Mouse (Mus musculus): ENCODE data around the gene Slf2. TPM values are rescaled to one million over a fixed set of nuclear protein-coding genes. Genes with fewer than 3 reads are reported as not detected.

The Slf2 gene
- polyA plus RNA-seq, 1 experiment: 9.1 TPM

GRCm38 (mm10) chr19:45020348-45020747, 89.4 kb downstream of the Slf2 start:
- no peak for TF ChIP-seq CTCF (IDR thresholded peaks at IDR 0.05; ENCODE audit: control insufficient read depth, insufficient read depth, insufficient read length)
- no peak for TF ChIP-seq MAX (IDR thresholded peaks at IDR 0.05)
- TF ChIP-seq USF1 (IDR thresholded peaks at IDR 0.05; ENCODE audit: low read depth): no peak
- no peak for TF ChIP-seq CEBPB (IDR thresholded peaks at IDR 0.05; ENCODE audit: low read depth)
- TF ChIP-seq MYOG (IDR thresholded peaks at IDR 0.05; ENCODE audit: control insufficient read depth, extremely low read depth, insufficient read length): no peak
- no peak for TF ChIP-seq MYOD1 (IDR thresholded peaks at IDR 0.05; ENCODE audit: control insufficient read depth, insufficient read length, low read depth)
- TF ChIP-seq FOSL1 (IDR thresholded peaks at IDR 0.05; ENCODE audit: insufficient read depth, low read length, poor library complexity, severe bottlenecking): no peak
- peaks cover 24% of the 10 kb centered on the region for H3K36me3 ChIP-seq (ENCODE audit: control insufficient read depth, insufficient read depth)
- peaks cover 70% of the 10 kb centered on the region for H3K79me2 ChIP-seq (ENCODE audit: control insufficient read depth, insufficient read depth)
- H3ac ChIP-seq (ENCODE audit: control insufficient read depth, insufficient read length, low read depth): no peak overlapping the region
- no peak overlapping the region for H3K4me3 ChIP-seq (ENCODE audit: insufficient read depth, poor library complexity, severe bottlenecking)
- H3K79me3 ChIP-seq (ENCODE audit: low read depth): peaks cover 41% of the 10 kb centered on the region
- no peaks in the 10 kb centered on the region for H3K27me3 ChIP-seq (ENCODE audit: control insufficient read depth, insufficient read depth, insufficient read length)

GRCm38 (mm10) chr19:45021362-45021761, 90.4 kb downstream of the Slf2 start:
- peaks cover 29% of the 10 kb centered on the region for H3K36me3 ChIP-seq (ENCODE audit: control insufficient read depth, insufficient read depth)
- no peak for TF ChIP-seq MYOG (IDR thresholded peaks at IDR 0.05; ENCODE audit: control insufficient read depth, extremely low read depth, insufficient read length)
- no peak for TF ChIP-seq FOSL1 (IDR thresholded peaks at IDR 0.05; ENCODE audit: insufficient read depth, low read length, poor library complexity, severe bottlenecking)
- no peak for TF ChIP-seq CTCF (IDR thresholded peaks at IDR 0.05; ENCODE audit: control insufficient read depth, insufficient read depth, insufficient read length)
- no peak for TF ChIP-seq MAX (IDR thresholded peaks at IDR 0.05)
- no peak for TF ChIP-seq CEBPB (IDR thresholded peaks at IDR 0.05; ENCODE audit: low read depth)
- no peak for TF ChIP-seq USF1 (IDR thresholded peaks at IDR 0.05; ENCODE audit: low read depth)
- TF ChIP-seq MYOD1 (IDR thresholded peaks at IDR 0.05; ENCODE audit: control insufficient read depth, insufficient read length, low read depth): no peak
- no peak overlapping the region for H3K4me3 ChIP-seq (ENCODE audit: insufficient read depth, poor library complexity, severe bottlenecking)

GRCm38 (mm10) chr19:45023993-45024392, 93.0 kb downstream of the Slf2 start:
- no peak overlapping the region for H3ac ChIP-seq (ENCODE audit: control insufficient read depth, insufficient read length, low read depth)
- H3K79me2 ChIP-seq (ENCODE audit: control insufficient read depth, insufficient read depth): peaks cover 52% of the 10 kb centered on the region
- peaks cover 33% of the 10 kb centered on the region for H3K79me3 ChIP-seq (ENCODE audit: low read depth)
- H3K4me3 ChIP-seq (ENCODE audit: insufficient read depth, poor library complexity, severe bottlenecking): no peak overlapping the region
- TF ChIP-seq CTCF (IDR thresholded peaks at IDR 0.05; ENCODE audit: control insufficient read depth, insufficient read depth, insufficient read length) (no peak), CEBPB (IDR thresholded peaks at IDR 0.05; ENCODE audit: low read depth) (no peak), MAX (IDR thresholded peaks at IDR 0.05) (no peak), MYOG (IDR thresholded peaks at IDR 0.05; ENCODE audit: control insufficient read depth, extremely low read depth, insufficient read length) (no peak), MYOD1 (IDR thresholded peaks at IDR 0.05; ENCODE audit: control insufficient read depth, insufficient read length, low read depth) (no peak), FOSL1 (IDR thresholded peaks at IDR 0.05; ENCODE audit: insufficient read depth, low read length, poor library complexity, severe bottlenecking) (no peak), USF1 (IDR thresholded peaks at IDR 0.05; ENCODE audit: low read depth) (no peak)
- no peaks in the 10 kb centered on the region for H3K27me3 ChIP-seq (ENCODE audit: control insufficient read depth, insufficient read depth, insufficient read length)
- peaks cover 32% of the 10 kb centered on the region for H3K36me3 ChIP-seq (ENCODE audit: control insufficient read depth, insufficient read depth)

More at GRCm38 (mm10) chr19:45021362-45021761, 90.4 kb downstream of the Slf2 start:
- Histone ChIP-seq H3K79me2 (ENCODE audit: control insufficient read depth, insufficient read depth) (peaks cover 62% of the 10 kb centered on the region), H3K27me3 (ENCODE audit: control insufficient read depth, insufficient read depth, insufficient read length) (no peaks in the 10 kb centered on the region), H3K79me3 (ENCODE audit: low read depth) (peaks cover 41% of the 10 kb centered on the region), H3ac (ENCODE audit: control insufficient read depth, insufficient read length, low read depth) (no peak overlapping the region)

- H3K4me3 ChIP-seq (ENCODE audit: insufficient read depth, poor library complexity, severe bottlenecking): no peak overlapping the region
- H3ac ChIP-seq (ENCODE audit: control insufficient read depth, insufficient read length, low read depth): no peak overlapping the region
- H3K79me3 ChIP-seq (ENCODE audit: low read depth): peaks cover 25% of the 10 kb centered on the region
- peaks cover 32% of the 10 kb centered on the region for H3K36me3 ChIP-seq (ENCODE audit: control insufficient read depth, insufficient read depth)
- H3K79me2 ChIP-seq (ENCODE audit: control insufficient read depth, insufficient read depth): peaks cover 44% of the 10 kb centered on the region
- no peaks in the 10 kb centered on the region for H3K27me3 ChIP-seq (ENCODE audit: control insufficient read depth, insufficient read depth, insufficient read length)
- TF ChIP-seq CEBPB (IDR thresholded peaks at IDR 0.05; ENCODE audit: low read depth): no peak
- TF ChIP-seq MAX (IDR thresholded peaks at IDR 0.05): no peak
- no peak for TF ChIP-seq USF1 (IDR thresholded peaks at IDR 0.05; ENCODE audit: low read depth)
- TF ChIP-seq MYOG (IDR thresholded peaks at IDR 0.05; ENCODE audit: control insufficient read depth, extremely low read depth, insufficient read length): no peak
- TF ChIP-seq CTCF (IDR thresholded peaks at IDR 0.05; ENCODE audit: control insufficient read depth, insufficient read depth, insufficient read length): no peak
- TF ChIP-seq MYOD1 (IDR thresholded peaks at IDR 0.05; ENCODE audit: control insufficient read depth, insufficient read length, low read depth): no peak
- no peak for TF ChIP-seq FOSL1 (IDR thresholded peaks at IDR 0.05; ENCODE audit: insufficient read depth, low read length, poor library complexity, severe bottlenecking)
Measured at GRCm38 (mm10) chr19:45024775-45025174, 93.8 kb downstream of the Slf2 start.

GRCm38 (mm10) chr19:45025937-45026568, 95.1 kb downstream of the Slf2 start:
- H3ac ChIP-seq (ENCODE audit: control insufficient read depth, insufficient read length, low read depth): no peak overlapping the region
- no peak overlapping the region for H3K4me3 ChIP-seq (ENCODE audit: insufficient read depth, poor library complexity, severe bottlenecking)
- peaks cover 13% of the 10 kb centered on the region for H3K79me3 ChIP-seq (ENCODE audit: low read depth)
- peaks cover 32% of the 10 kb centered on the region for H3K79me2 ChIP-seq (ENCODE audit: control insufficient read depth, insufficient read depth)
- peaks cover 31% of the 10 kb centered on the region for H3K36me3 ChIP-seq (ENCODE audit: control insufficient read depth, insufficient read depth)
- TF ChIP-seq MYOG (IDR thresholded peaks at IDR 0.05; ENCODE audit: control insufficient read depth, extremely low read depth, insufficient read length) (no peak), CTCF (IDR thresholded peaks at IDR 0.05; ENCODE audit: control insufficient read depth, insufficient read depth, insufficient read length) (no peak), USF1 (IDR thresholded peaks at IDR 0.05; ENCODE audit: low read depth) (no peak), CEBPB (IDR thresholded peaks at IDR 0.05; ENCODE audit: low read depth) (no peak), FOSL1 (IDR thresholded peaks at IDR 0.05; ENCODE audit: insufficient read depth, low read length, poor library complexity, severe bottlenecking) (no peak), MAX (IDR thresholded peaks at IDR 0.05) (no peak), MYOD1 (IDR thresholded peaks at IDR 0.05; ENCODE audit: control insufficient read depth, insufficient read length, low read depth) (no peak)
- no peaks in the 10 kb centered on the region for H3K27me3 ChIP-seq (ENCODE audit: control insufficient read depth, insufficient read depth, insufficient read length)

Data from C2C12 (cell line).